In genomic region chr2:177839901-177840663, GRCm38 (mm10) we compare ENCODE assay signal across 8 mouse cellular contexts. TPM values are rescaled to one million over a fixed set of nuclear protein-coding genes. Genes with fewer than 3 reads are reported as not detected.
A peak's percentile ranks its signal among the peaks of the same experiment; 100 is the strongest.
DNase-seq lines count a peak whose midpoint lies in the region; ATAC-seq and TF ChIP-seq lines count a peak whose summit lies in the region.
"Not testable (repeated sequence)": the region's sequence is repeated elsewhere in the genome, so short reads cannot be mapped to it uniquely, and the experiment has no call there.

Gene Gm14325 (minus strand): TSS chr2:177840336.

- CTCF ChIA-PET in Patski (lab: Charles Lee): not testable (repeated sequence)

- not testable (repeated sequence) for H3K36me3 ChIP-seq in hindbrain, embryonic 13.5 days; lung, embryonic 16.5 days (ENCODE audit: control insufficient read depth, insufficient read depth, low read length)

- POLR2A ChIA-PET in Patski (lab: Charles Lee): not testable (repeated sequence)

- peak; percentile 13 for TF ChIP-seq CTCF in Patski (IDR thresholded peaks at IDR 0.05)

- in situ Hi-C loops in Patski (cut with MboI; ENCODE audit: low pct_unique_long_range_greater_than_20kb): not testable (repeated sequence)

- H3K4me2 ChIP-seq in hindbrain, embryonic 13.5 days: peak within 1 kb of the TSS; percentile 51
- peak within 1 kb of the TSS; percentile 38 for H3K4me2 ChIP-seq in lung, embryonic 16.5 days (ENCODE audit: low read depth, low read length)

- not testable (repeated sequence) for ATAC-seq in Patski; hindbrain, embryonic 13.5 days (ENCODE audit: low FRiP score); lung, embryonic 16.5 days (ENCODE audit: low read depth)

- not testable (repeated sequence) for H3K27ac ChIP-seq in hindbrain, embryonic 13.5 days; lung, embryonic 16.5 days (ENCODE audit: low read length)

- not testable (repeated sequence) for H3K4me1 ChIP-seq in hindbrain, embryonic 13.5 days (replicated peaks); lung, embryonic 16.5 days (replicated peaks; ENCODE audit: control insufficient read depth, insufficient read depth, low read length)

- peak; percentile 9 for DNase-seq in Patski (ENCODE audit: low read depth, low spot score)
- peak; percentile 74 to 75 for DNase-seq in cerebellum, postnatal 25 days
- peak; percentile 68 to 84 for DNase-seq in frontal cortex, postnatal 36 days (ENCODE audit: low spot score in 2 of 2)
- DNase-seq in layer of hippocampus, postnatal 10 days (ENCODE audit: low spot score in 2 of 2): peak; percentile 61 to 75
- peak; percentile 70 for DNase-seq in ovary, adult 18-20 months (ENCODE audit: low spot score)
- DNase-seq in thymus, postnatal 14 days: peak; percentile 59

- H3K9ac ChIP-seq in hindbrain, embryonic 13.5 days: peak within 1 kb of the TSS; percentile 65
- H3K9ac ChIP-seq in lung, embryonic 16.5 days (ENCODE audit: low read length): peak within 1 kb of the TSS; percentile 39; the same call in 1 of the 2 replicates

- not testable (repeated sequence) for H3K9me3 ChIP-seq in hindbrain, embryonic 13.5 days; lung, embryonic 16.5 days (ENCODE audit: control insufficient read depth, low read length)

- 4% methylated on average over 18 of the region's 21 CpGs for WGBS in hindbrain, embryonic 13.5 days
- WGBS in lung, embryonic 16.5 days: under 1% methylated on average over 14 of the region's 21 CpGs

- peak within 1 kb of the TSS; percentile 44 for H3K4me3 ChIP-seq in hindbrain, embryonic 13.5 days
- H3K4me3 ChIP-seq in lung, embryonic 16.5 days (ENCODE audit: low read length): peak within 1 kb of the TSS; percentile 48

- not testable (repeated sequence) for H3K27me3 ChIP-seq in Patski; hindbrain, embryonic 13.5 days; lung, embryonic 16.5 days (ENCODE audit: control insufficient read depth, insufficient read depth, low read depth, low read length)

RNA-seq across cellular contexts. Expression of gene Gm14325, which starts in this region (rescaled TPM):
- polyA plus RNA-seq in Patski (2021): 38.0 TPM
- 38.4 and 39.6 TPM in 2 replicates for polyA plus RNA-seq in hindbrain, embryonic 13.5 days (2015; fragmentation: Nextera tagmentation; extraction: Ambion mirVana)
- 100 to 1,000 TPM; 151 to 154 TPM for total RNA-seq in layer of hippocampus, postnatal 10 days (2021)
- polyA plus RNA-seq in lung, embryonic 16.5 days (2015; fragmentation: Nextera tagmentation; extraction: Ambion mirVana): 36.4 and 41.8 TPM in 2 replicates

Comparison
In these comparisons a context has a peak if more than half of its experiments do, and no peak if none do; other contexts are left out.
1. DNase-seq: peak in every context shown above with its lines; median percentile 76 in frontal cortex, postnatal 36 days; 74 in cerebellum, postnatal 25 days; 70 in ovary, adult 18-20 months; 68 in layer of hippocampus, postnatal 10 days; 59 in thymus, postnatal 14 days; 9 in Patski.